12 mouse cellular contexts compared by ENCODE assay signal in the genomic region with DNA sequence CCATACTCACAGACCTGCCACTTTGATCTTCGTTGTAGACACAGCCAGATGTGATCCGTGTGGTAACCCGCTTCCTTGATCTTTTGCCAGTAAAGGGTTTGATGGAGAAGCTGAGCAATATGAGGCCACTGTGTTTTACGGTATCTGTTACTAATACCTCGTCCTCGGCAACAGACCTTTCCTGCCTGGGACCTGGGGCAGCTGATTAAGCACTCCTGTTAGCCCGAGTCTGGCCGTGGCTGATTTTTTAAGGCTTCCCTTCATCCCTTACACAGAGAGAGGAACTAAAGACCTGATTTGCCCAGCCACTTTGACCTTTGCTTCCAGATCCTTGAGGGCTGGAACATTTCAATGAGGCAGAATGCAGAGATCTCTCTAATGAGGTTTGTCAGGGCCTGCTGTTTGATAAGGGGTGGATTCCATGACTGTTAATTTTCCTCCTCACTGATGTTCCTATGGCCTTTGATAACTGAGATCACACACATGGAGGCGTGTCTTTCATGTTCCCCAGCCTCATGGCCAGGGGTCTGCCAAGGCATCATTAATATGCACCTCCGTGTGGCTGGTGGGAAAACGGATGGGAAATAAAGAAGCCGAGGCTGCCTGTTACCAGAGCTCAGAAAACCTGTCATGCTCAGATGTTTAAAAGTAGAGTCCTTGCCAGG.
A peak's percentile ranks its signal among the peaks of the same experiment; 100 is the strongest.
DNase-seq lines count a peak whose midpoint lies in the region; ATAC-seq lines count a peak whose summit lies in the region.
"Had no signal": no experiment of that assay in that cellular context is flagged by ENCODE, and none has a peak within 500 bp of the region (broad histone marks: within the 10 kb centered on the region; RNA-seq: fewer than 3 reads in every experiment).

No protein-coding gene starts in this region.

- H3K9me3 ChIP-seq in heart, embryonic 11.5 days (replicated peaks; ENCODE audit: control insufficient read depth, low read length), result no peaks in the 10 kb centered on the region
- no peaks in the 10 kb centered on the region for H3K9me3 ChIP-seq in limb, embryonic 13.5 days

- no peak overlapping the region for H3K9ac ChIP-seq in heart, embryonic 11.5 days (ENCODE audit: low read depth, low read length)
- no peak overlapping the region for H3K9ac ChIP-seq in limb, embryonic 13.5 days
- H3K9ac ChIP-seq: liver, embryonic 14.5 days had no signal

- no peak for DNase-seq in heart, postnatal 4 days
- peak; percentile 42 for DNase-seq in MN1 (ENCODE audit: low spot score)
- DNase-seq in embryo, embryonic 9.5 days (ENCODE audit: extremely low spot score), result peak; percentile 15
- DNase-seq in neural tube, embryonic 10.5 days (ENCODE audit: extremely low spot score, low spot score), result no peak
- DNase-seq in adrenal gland, postnatal 25 days, result no peak
- DNase-seq: gastrocnemius, postnatal 10 days; kidney, postnatal 10 days; layer of hippocampus, adult 9-11 months had no signal

- no peaks in the 10 kb centered on the region for H3K27me3 ChIP-seq in heart, embryonic 11.5 days (ENCODE audit: control insufficient read depth, insufficient read depth, low read length)
- no peaks in the 10 kb centered on the region for H3K27me3 ChIP-seq in limb, embryonic 13.5 days

- H3K4me2 ChIP-seq in heart, embryonic 11.5 days, result peak overlapping the region; percentile 43
- no peak overlapping the region for H3K4me2 ChIP-seq in limb, embryonic 13.5 days (replicated peaks)

- ATAC-seq in heart, embryonic 11.5 days (replicated peaks; ENCODE audit: insufficient number of reproducible peaks, low FRiP score, low TSS enrichment), result 0 out of 2 replicates have a peak, but pooled peaks have one; percentile 25
- ATAC-seq in limb, embryonic 13.5 days (ENCODE audit: low FRiP score, low read depth), result 0 out of 2 replicates have a peak, but pooled peaks have one; percentile 35
- ATAC-seq: intestine, embryonic 16.5 days had no signal

- no peaks in the 10 kb centered on the region for H3K36me3 ChIP-seq in heart, embryonic 11.5 days (ENCODE audit: control insufficient read depth, insufficient read depth, low read length)
- no peaks in the 10 kb centered on the region for H3K36me3 ChIP-seq in limb, embryonic 13.5 days

- no peak overlapping the region for H3K4me3 ChIP-seq in heart, embryonic 11.5 days (ENCODE audit: low read depth, low read length)
- no peak overlapping the region for H3K4me3 ChIP-seq in limb, embryonic 13.5 days

- peaks cover 19% of the 10 kb centered on the region for H3K4me1 ChIP-seq in heart, embryonic 11.5 days (ENCODE audit: control insufficient read depth, insufficient read depth, low read length)
- peaks cover 29% of the 10 kb centered on the region for H3K4me1 ChIP-seq in limb, embryonic 13.5 days

- 16% methylated on average over 12 of the region's 12 CpGs for WGBS in heart, embryonic 11.5 days (ENCODE audit: insufficient replicate concordance)
- 14% methylated on average over 12 of the region's 12 CpGs for WGBS in limb, embryonic 13.5 days

- peak overlapping the region; percentile 74 for H3K27ac ChIP-seq in heart, embryonic 11.5 days (ENCODE audit: low read depth, low read length)
- no peak overlapping the region for H3K27ac ChIP-seq in limb, embryonic 13.5 days
- H3K27ac ChIP-seq: liver, embryonic 14.5 days had no signal

Comparison
In these comparisons a context has a peak if more than half of its experiments do, and no peak if none do; other contexts are left out.
1. DNase-seq: peak in MN1 (single experiment) and embryo, embryonic 9.5 days (single experiment); none in heart, postnatal 4 days (single experiment), neural tube, embryonic 10.5 days (single experiment) and adrenal gland, postnatal 25 days (single experiment).